In genomic region chr6:24586885-24587284, GRCm38 (mm10) we compare ENCODE assay signal across 7 mouse cellular contexts. TPM values are rescaled to one million over a fixed set of nuclear protein-coding genes. Genes with fewer than 3 reads are reported as not detected.
DNase-seq lines count a peak whose midpoint lies in the region; ATAC-seq and TF ChIP-seq lines count a peak whose summit lies in the region.

No protein-coding gene starts in this region.

- H3K4me3 ChIP-seq in lung, adult 2 months (replicated peaks; ENCODE audit: extremely low read depth, low read depth, low read length): no peak overlapping the region
- no peak overlapping the region for H3K4me3 ChIP-seq in embryonic facial prominence, embryonic 14.5 days (ENCODE audit: low read depth, low read length)

- peaks cover 10% of the 10 kb centered on the region for H3K4me1 ChIP-seq in lung, adult 2 months (ENCODE audit: control insufficient read depth, insufficient read depth, low read length)
- no peaks in the 10 kb centered on the region for H3K4me1 ChIP-seq in embryonic facial prominence, embryonic 14.5 days (ENCODE audit: control insufficient read depth, insufficient read depth, low read length)

- H3K27me3 ChIP-seq in embryonic facial prominence, embryonic 14.5 days (replicated peaks; ENCODE audit: control insufficient read depth, insufficient read depth, low read length): no peaks in the 10 kb centered on the region

- H3K4me2 ChIP-seq in embryonic facial prominence, embryonic 14.5 days (ENCODE audit: low read depth, low read length): no peak overlapping the region

- intact Hi-C loops in heart, postnatal 14 days (cut with DNase I): loop anchor here (2.0 kb wide), 1 partner anchor 16 kb away; no protein-coding TSS in a partner anchor

- ATAC-seq in embryonic facial prominence, embryonic 14.5 days (ENCODE audit: low read depth): no peak

- TF ChIP-seq POLR2A in lung, adult 2 months (IDR thresholded peaks at IDR 0.05; ENCODE audit: borderline replicate concordance, extremely low read depth, low read depth, low read length): no peak

- peak; percentile 26 to 40 for DNase-seq in lung, adult 18-20 months
- no peak for DNase-seq in lung, adult 2 months
- DNase-seq in embryonic facial prominence, embryonic 14.5 days (ENCODE audit: low spot score): peak; percentile 42
- DNase-seq in heart, postnatal 14 days: peak; percentile 71 to 80
- peak; percentile 65 for DNase-seq in lung, postnatal 36 days
- no peak for DNase-seq in layer of hippocampus, postnatal 36 days
- DNase-seq in T-cell, adult 2 months (ENCODE audit: low spot score): no peak

- H3K27ac ChIP-seq in embryonic facial prominence, embryonic 14.5 days (replicated peaks; ENCODE audit: low read depth, low read length): no peak overlapping the region

- H3K36me3 ChIP-seq in embryonic facial prominence, embryonic 14.5 days (ENCODE audit: control insufficient read depth, insufficient read depth, low read length): no peaks in the 10 kb centered on the region

- H3K9me3 ChIP-seq in embryonic facial prominence, embryonic 14.5 days (ENCODE audit: control insufficient read depth, low read length): no peaks in the 10 kb centered on the region

- no peak overlapping the region for H3K9ac ChIP-seq in embryonic facial prominence, embryonic 14.5 days (ENCODE audit: low read depth, low read length)

- WGBS in lung, adult 2 months: 15% methylated on average over 3 of the region's 3 CpGs
- 23% methylated on average over 3 of the region's 3 CpGs for WGBS in embryonic facial prominence, embryonic 14.5 days

- no peak for TF ChIP-seq CTCF in lung, adult 2 months (IDR thresholded peaks at IDR 0.05; ENCODE audit: insufficient read depth, low read length)

RNA-seq across cellular contexts. Expression of gene Lmod2, which starts 10.7 kb away (rescaled TPM):
- 2.3 and 6.4 TPM in 2 replicates for polyA plus RNA-seq in lung, adult 2 months (2012; rRNA removed)
- polyA plus RNA-seq in embryonic facial prominence, embryonic 14.5 days (2014; fragmentation: Nextera tagmentation; extraction: Ambion mirVana): 5.6 and 10.7 TPM in 2 replicates
- 100 to 1,000 TPM; 413 to 423 TPM for total RNA-seq in heart, postnatal 14 days (2021)
- not detected for total RNA-seq in layer of hippocampus, postnatal 36 days (2021)

RNA-seq across cellular contexts. Expression of gene Asb15, which starts 58.9 kb away (rescaled TPM):
- 0.09 and 0.46 TPM in 2 replicates for polyA plus RNA-seq in lung, adult 2 months (2012; rRNA removed)
- polyA plus RNA-seq in embryonic facial prominence, embryonic 14.5 days (2014; fragmentation: Nextera tagmentation; extraction: Ambion mirVana): 0.08 and 0.14 TPM in 2 replicates
- 10 to 100 TPM; 42.9 to 47.5 TPM for total RNA-seq in heart, postnatal 14 days (2021)
- total RNA-seq in layer of hippocampus, postnatal 36 days (2021): not detected

RNA-seq across cellular contexts. Expression of gene Ndufa5, which starts 59.1 kb away (rescaled TPM):
- polyA plus RNA-seq in lung, adult 2 months (2012; rRNA removed): 2.7 and 4.3 TPM in 2 replicates
- 319 and 379 TPM in 2 replicates for polyA plus RNA-seq in embryonic facial prominence, embryonic 14.5 days (2014; fragmentation: Nextera tagmentation; extraction: Ambion mirVana)
- 1,000 to 10,000 TPM; 1,207 to 1,226 TPM for total RNA-seq in heart, postnatal 14 days (2021)
- 100 to 1,000 TPM; 293 to 303 TPM for total RNA-seq in layer of hippocampus, postnatal 36 days (2021)

Comparison
In these comparisons a context has a peak if more than half of its experiments do, and no peak if none do; other contexts are left out.
1. DNase-seq: peak in lung, adult 18-20 months (2 of 2), embryonic facial prominence, embryonic 14.5 days (single experiment), heart, postnatal 14 days (2 of 2) and lung, postnatal 36 days (single experiment); none in lung, adult 2 months (single experiment), layer of hippocampus, postnatal 36 days (0 of 2) and T-cell, adult 2 months (single experiment).
2. RNA of gene Lmod2, which starts 10.7 kb away (total RNA-seq): 413 to 423 TPM in heart, postnatal 14 days; not detected in layer of hippocampus, postnatal 36 days; every median in the first group is over 100 times any median in the second.
3. RNA of gene Asb15, which starts 58.9 kb away (total RNA-seq): 42.9 to 47.5 TPM in heart, postnatal 14 days; not detected in layer of hippocampus, postnatal 36 days; every median in the first group is over 10 times any median in the second.